23 mouse cellular contexts compared by ENCODE assay signal in the genomic region with DNA sequence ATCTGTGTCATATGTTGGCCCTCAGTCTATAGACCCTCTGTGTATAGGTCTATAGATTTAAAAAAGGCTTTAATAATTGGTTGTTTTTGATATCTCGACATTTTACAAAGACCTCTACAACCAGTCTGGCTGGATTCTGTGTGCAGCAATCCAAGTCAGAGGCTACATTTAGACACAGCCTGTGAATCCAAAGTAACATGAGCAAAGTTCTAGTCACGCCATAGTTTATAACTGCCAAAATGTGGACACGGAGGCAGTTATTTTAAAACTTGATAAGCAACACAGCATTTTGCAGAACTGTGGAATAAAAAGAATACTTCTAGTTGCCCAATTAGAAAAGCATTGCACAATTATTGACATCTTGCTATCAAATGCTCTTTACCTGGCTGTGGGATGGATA.
"Had no signal": no experiment of that assay in that cellular context is flagged by ENCODE, and none has a peak within 500 bp of the region (broad histone marks: within the 10 kb centered on the region; RNA-seq: fewer than 3 reads in every experiment).

No protein-coding gene starts in this region.

- DNase-seq: kidney, adult 11 months; kidney, adult 8-10 months; kidney, postnatal 10 days; kidney, postnatal 36 days; liver; lung, adult 18-20 months; lung, postnatal 10 days; lung, postnatal 36 days; right cerebral cortex, postnatal 25 days; thymus, adult 2 months; thymus, postnatal 14 days; thymus, postnatal 4 days had no signal

- H3K27ac ChIP-seq: kidney, embryonic 15.5 days; limb, embryonic 10.5 days; limb, embryonic 13.5 days; liver, embryonic 12.5 days; liver, embryonic 15.5 days; lung, embryonic 15.5 days; midbrain, embryonic 10.5 days; midbrain, embryonic 13.5 days; neural tube, embryonic 13.5 days had no signal

- H3K4me3 ChIP-seq: kidney, embryonic 15.5 days; limb, embryonic 10.5 days; limb, embryonic 13.5 days; liver, embryonic 12.5 days; liver, embryonic 15.5 days; lung, embryonic 15.5 days; megakaryocyte, embryonic 14.5 days; midbrain, embryonic 10.5 days; midbrain, embryonic 13.5 days; myocyte; neural tube, embryonic 13.5 days had no signal
